Mouse (Mus musculus): ENCODE results near the gene Hand1.

- TF ChIP-seq CTCF (conservative IDR thresholded peaks at IDR 0.05; ENCODE audit: insufficient read depth, insufficient read length, low read depth, low read length) (no peak), POLR2A (IDR thresholded peaks at IDR 0.05; ENCODE audit: low read depth, low read length) (no peak)
Measured at GRCm38 (mm10) chr11:57805047-57805446, 27.6 kb downstream of the Hand1 start.

All from kidney, adult 2 months (tissue).